ENCODE assay signal across 8 mouse cellular contexts in the genomic region with DNA sequence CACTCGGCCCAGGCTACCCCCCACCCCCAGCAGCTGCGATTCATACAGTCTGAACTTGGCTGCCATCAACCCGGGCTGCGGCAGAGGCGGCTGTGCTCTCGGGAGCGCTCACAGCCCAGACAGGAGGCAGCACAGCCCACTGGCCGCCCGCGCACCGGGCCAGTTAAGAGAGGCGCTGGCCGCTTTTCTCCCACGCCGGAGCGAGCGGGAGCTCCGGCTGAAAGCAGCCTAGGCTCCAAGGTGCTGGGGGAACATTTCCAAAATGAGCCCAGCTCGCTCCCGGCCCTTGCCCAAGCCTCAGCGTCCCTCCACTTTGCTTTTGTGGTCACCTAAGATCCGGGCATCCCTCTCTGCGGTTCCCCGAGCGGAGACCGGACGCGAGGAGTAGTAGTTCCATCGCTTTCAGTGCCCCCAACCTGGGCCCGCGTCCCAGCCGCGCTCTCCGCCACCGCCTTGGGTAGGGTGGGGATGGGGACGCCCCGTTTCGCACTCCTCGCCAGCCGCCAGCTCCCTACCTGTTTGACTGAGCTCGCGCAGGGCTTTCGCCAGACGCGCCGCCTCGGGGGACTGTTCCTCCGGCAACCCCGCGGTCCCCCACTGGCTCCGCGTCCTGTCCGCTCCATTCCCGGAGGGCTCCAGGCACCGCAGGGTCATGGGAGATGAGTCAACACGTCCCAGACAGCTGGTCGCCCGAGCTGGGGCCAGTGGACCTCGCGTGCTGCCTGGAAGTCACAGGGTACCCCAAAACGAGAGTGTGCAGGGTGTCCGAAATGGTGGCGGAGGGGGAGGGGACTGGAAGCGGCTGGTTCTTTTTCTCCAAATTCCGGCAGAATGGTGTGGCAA. TPM values are rescaled to one million over a fixed set of nuclear protein-coding genes. Genes with fewer than 3 reads are reported as not detected.
DNase-seq lines count a peak whose midpoint lies in the region; ATAC-seq and TF ChIP-seq lines count a peak whose summit lies in the region.

No protein-coding gene starts in this region.

- H3K27ac ChIP-seq in hindbrain, postnatal 0 days: peak overlapping the region; percentile 87; the same call in 1 of the 2 replicates
- H3K27ac ChIP-seq in limb, embryonic 12.5 days: no peak overlapping the region
- peak overlapping the region; percentile 94 for H3K27ac ChIP-seq in midbrain, embryonic 15.5 days
- H3K27ac ChIP-seq in testis, adult 2 months (ENCODE audit: control insufficient read depth, insufficient read depth, low read depth, low read length): no peak overlapping the region

- H3K4me1 ChIP-seq in hindbrain, postnatal 0 days (ENCODE audit: insufficient read depth, low read length): no peaks in the 10 kb centered on the region
- H3K4me1 ChIP-seq in limb, embryonic 12.5 days (replicated peaks): peaks cover 18% of the 10 kb centered on the region
- H3K4me1 ChIP-seq in midbrain, embryonic 15.5 days: peaks cover 22% of the 10 kb centered on the region
- H3K4me1 ChIP-seq in testis, adult 2 months (ENCODE audit: control insufficient read depth, insufficient read depth, low read length): peaks cover 30% of the 10 kb centered on the region

- H3K4me3 ChIP-seq in hindbrain, postnatal 0 days (ENCODE audit: low read length): peak overlapping the region; percentile 73
- H3K4me3 ChIP-seq in limb, embryonic 12.5 days (replicated peaks): peak overlapping the region; percentile 71
- H3K4me3 ChIP-seq in midbrain, embryonic 15.5 days: peak overlapping the region; percentile 89
- H3K4me3 ChIP-seq in testis, adult 2 months (ENCODE audit: control insufficient read depth, low read depth, low read length): peak overlapping the region; percentile 70

- TF ChIP-seq POLR2A in brain, embryonic 14.5 days (IDR thresholded peaks at IDR 0.05; ENCODE audit: borderline replicate concordance, extremely low read depth, insufficient read depth, insufficient read length, poor library complexity, severe bottlenecking): no peak
- TF ChIP-seq POLR2A in testis, adult 2 months (IDR thresholded peaks at IDR 0.05; ENCODE audit: control insufficient read depth, low read depth, low read length): no peak

- no peaks in the 10 kb centered on the region for H3K9me3 ChIP-seq in hindbrain, postnatal 0 days (ENCODE audit: low read length)
- H3K9me3 ChIP-seq in limb, embryonic 12.5 days: no peaks in the 10 kb centered on the region
- no peaks in the 10 kb centered on the region for H3K9me3 ChIP-seq in midbrain, embryonic 15.5 days

- H3K4me2 ChIP-seq in hindbrain, postnatal 0 days (ENCODE audit: low read depth, low read length): peak overlapping the region; percentile 94
- peak overlapping the region; percentile 95 for H3K4me2 ChIP-seq in limb, embryonic 12.5 days
- H3K4me2 ChIP-seq in midbrain, embryonic 15.5 days: peak overlapping the region; percentile 79

- no peaks in the 10 kb centered on the region for H3K36me3 ChIP-seq in hindbrain, postnatal 0 days (ENCODE audit: insufficient read depth, low read length)
- H3K36me3 ChIP-seq in limb, embryonic 12.5 days: peaks cover 7% of the 10 kb centered on the region; the same call in 1 of the 2 replicates
- no peaks in the 10 kb centered on the region; the same call in 1 of the 2 replicates for H3K36me3 ChIP-seq in midbrain, embryonic 15.5 days (replicated peaks)
- H3K36me3 ChIP-seq in testis, adult 2 months (ENCODE audit: control insufficient read depth, insufficient read depth, low read length): no peaks in the 10 kb centered on the region

- WGBS in hindbrain, postnatal 0 days: under 1% methylated on average over 61 of the region's 65 CpGs
- under 1% methylated on average over 65 of the region's 65 CpGs for WGBS in limb, embryonic 12.5 days
- whole genome bisulfite sequencing in midbrain, embryonic 15.5 days: under 1% methylated on average over 65 of the region's 65 CpGs

- DNase-seq in layer of hippocampus, adult 9-11 months: peak; percentile 24
- DNase-seq in layer of hippocampus, adult 9-10 months (ENCODE audit: low spot score): no peak
- DNase-seq in brain, embryonic 14.5 days (ENCODE audit: low read depth): peak; percentile 80
- peak; percentile 16 to 32 for DNase-seq in frontal cortex, postnatal 10 days (ENCODE audit: low spot score in 2 of 2)
- peak; percentile 67 for DNase-seq in hindbrain, postnatal 0 days (ENCODE audit: low spot score)

- no peak for ATAC-seq in hindbrain, postnatal 0 days
- no peak for ATAC-seq in limb, embryonic 12.5 days (ENCODE audit: insufficient number of reproducible peaks, insufficient read depth, low FRiP score, low TSS enrichment, low read depth)
- 0 out of 2 replicates have a peak, but pooled peaks have one; percentile 10 for ATAC-seq in midbrain, embryonic 15.5 days (replicated peaks)

- no peaks in the 10 kb centered on the region for H3K27me3 ChIP-seq in hindbrain, postnatal 0 days (ENCODE audit: insufficient read depth, low read length)
- H3K27me3 ChIP-seq in limb, embryonic 12.5 days: peaks cover 29% of the 10 kb centered on the region
- no peaks in the 10 kb centered on the region for H3K27me3 ChIP-seq in midbrain, embryonic 15.5 days (replicated peaks)
- peaks cover 2% of the 10 kb centered on the region; the same call in 1 of the 2 replicates for H3K27me3 ChIP-seq in testis, adult 2 months (ENCODE audit: control insufficient read depth, insufficient read depth, low read length)

- H3K9ac ChIP-seq in hindbrain, postnatal 0 days (replicated peaks; ENCODE audit: low read length): peak overlapping the region; percentile 79
- H3K9ac ChIP-seq in limb, embryonic 12.5 days (replicated peaks): peak overlapping the region; percentile 80
- peak overlapping the region; percentile 94 for H3K9ac ChIP-seq in midbrain, embryonic 15.5 days

- TF ChIP-seq CTCF in brain, embryonic 14.5 days (IDR thresholded peaks at IDR 0.05; ENCODE audit: borderline replicate concordance, extremely low read depth, insufficient read depth, insufficient read length): no peak
- peak; percentile 32; the same call in 1 of the 2 replicates for TF ChIP-seq CTCF in hindbrain, postnatal 0 days (IDR thresholded peaks at IDR 0.05; ENCODE audit: low read depth)
- no peak for TF ChIP-seq CTCF in testis, adult 2 months (IDR thresholded peaks at IDR 0.05; ENCODE audit: control insufficient read depth, insufficient read depth, insufficient replicate concordance, low read depth, low read length)

RNA-seq across cellular contexts. Expression of a gene that starts 2.4 kb away (rescaled TPM):
- 57.4 and 59.4 TPM in 2 replicates for polyA plus RNA-seq in brain, embryonic 14.5 days (2012; rRNA removed)
- total RNA-seq in hindbrain, postnatal 0 days (2014; rRNA removed): 51.7 and 57.0 TPM in 2 replicates
- polyA plus RNA-seq in hindbrain, postnatal 0 days (2015; fragmentation: Nextera tagmentation; extraction: Ambion mirVana): 112 and 122 TPM in 2 replicates
- polyA plus RNA-seq in limb, embryonic 12.5 days (2016; fragmentation: Nextera tagmentation; extraction: Ambion mirVana): 61.3 and 72.4 TPM in 2 replicates
- polyA plus RNA-seq in midbrain, embryonic 15.5 days (2015; fragmentation: Nextera tagmentation; extraction: Ambion mirVana): 130 TPM in 2 replicates
- 3.9 and 4.3 TPM in 2 replicates for polyA plus RNA-seq in testis, adult 2 months (2012; rRNA removed)

Comparison
In these comparisons a context has a peak if more than half of its experiments do, and no peak if none do; other contexts are left out.
1. H3K27ac ChIP-seq: peak in hindbrain, postnatal 0 days (single experiment) and midbrain, embryonic 15.5 days (single experiment); none in limb, embryonic 12.5 days (single experiment) and testis, adult 2 months (single experiment).
2. RNA of a gene that starts 2.4 kb away (polyA plus RNA-seq): 130 TPM in midbrain, embryonic 15.5 days, 112 to 122 TPM in hindbrain, postnatal 0 days, 61.3 to 72.4 TPM in limb, embryonic 12.5 days and 57.4 to 59.4 TPM in brain, embryonic 14.5 days; 3.9 to 4.3 TPM in testis, adult 2 months; every median in the first group is over 10 times any median in the second.
3. Peak in every context shown above with its lines, with median percentiles within 50 percentile points of each other: H3K4me2 ChIP-seq, H3K4me3 ChIP-seq and H3K9ac ChIP-seq.